Mouse (Mus musculus) embryonic fibroblast, embryonic 13.5 days (primary cell): Measurements from ENCODE around the gene Cxcl3.

Experiments used
- CTCF ChIP-seq: IDR thresholded peaks from 2 replicates; pipeline ENCODE4 v1.5.1; 2011; ENCODE audit warnings: mild to moderate bottlenecking, control low read depth, low read length, moderate library complexity, borderline replicate concordance; ENCODE audit not compliant: insufficient read depth
- POLR2A ChIP-seq: IDR thresholded peaks from 2 replicates; pipeline ENCODE4 v1.6.1; 2011; ENCODE audit warnings: low read depth, mild to moderate bottlenecking, control low read depth, low read length, moderate library complexity

DNA sequence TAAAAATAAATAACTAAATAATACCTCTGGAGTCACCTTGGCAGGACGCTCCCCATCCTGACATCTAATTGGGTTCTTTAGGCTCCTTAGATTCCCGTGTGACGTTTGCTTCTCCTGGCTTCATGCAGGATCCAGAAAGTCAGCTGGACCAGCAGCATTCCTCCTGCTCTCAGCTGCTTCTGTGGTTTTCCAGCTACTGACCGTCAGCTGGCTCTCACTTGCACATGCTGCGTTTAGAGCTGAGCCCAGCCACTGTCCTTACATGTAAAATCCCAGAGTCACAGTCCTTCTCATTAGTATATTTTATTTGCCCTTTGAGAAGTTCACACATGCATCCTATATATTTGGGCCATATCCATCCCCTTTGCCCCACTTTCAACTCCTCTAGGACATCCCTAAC is 52.7 kb downstream of the Cxcl3 start:
- TF ChIP-seq POLR2A: no peak
- TF ChIP-seq CTCF: no peak
